Mouse (Mus musculus) liver, embryonic 14.5 days (tissue): ENCODE measurements at regions not wholly inside any gene's neighbourhood (a gene's known extent, or its start where the extent isn't known, plus 50 kb on each side); places are given as distances from the start of the nearest gene placed in this dataset.

Experiments used
- CTCF ChIP-seq: IDR thresholded peaks from 2 replicates; pipeline ENCODE4 v1.5.1; 2016; ENCODE audit warnings: antibody characterized with exemption, low read depth, control low read depth
- EP300 ChIP-seq: IDR thresholded peaks from 2 replicates; pipeline ENCODE4 v1.6.1; 2016; ENCODE audit warnings: antibody characterized with exemption, low read depth

GRCm38 (mm10) chr2:75119599-75119998 lies 294.0 kb downstream of the Mtx2 start:
- no peak for TF ChIP-seq EP300
- no peak for TF ChIP-seq CTCF
